Mouse (Mus musculus): ENCODE data around the gene Ece1. TPM values are rescaled to one million over a fixed set of nuclear protein-coding genes. Genes with fewer than 3 reads are reported as not detected.

The Ece1 gene
- polyA plus RNA-seq, 1 experiment from 2014 or later, result 23.9 TPM

DNA sequence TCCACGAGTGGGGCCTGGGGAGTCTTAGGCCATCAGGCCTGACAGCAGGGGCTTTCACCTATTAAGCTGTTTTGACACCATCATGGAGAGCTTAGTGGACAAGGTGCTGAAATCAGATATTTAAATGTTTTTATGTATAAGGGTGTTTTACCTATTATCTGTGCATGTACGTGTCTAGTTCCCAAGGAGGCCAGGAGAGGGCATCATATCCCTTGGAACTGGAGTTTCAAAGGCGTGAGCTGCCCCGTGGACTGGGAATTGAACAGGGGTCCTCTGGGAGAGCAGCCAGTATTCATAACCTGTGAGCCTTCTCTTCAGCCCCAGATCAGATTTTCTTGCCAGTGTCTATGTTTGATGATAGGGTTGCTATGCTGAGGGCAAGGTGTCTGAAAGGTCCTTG lies 128.4 kb downstream of the Ece1 start:
- no peak for ATAC-seq (ENCODE audit: insufficient number of reproducible peaks, insufficient read depth, low FRiP score, low TSS enrichment, low read depth)
- Histone ChIP-seq H3K4me2 (no peak overlapping the region), H3K27ac (no peak overlapping the region), H3K9ac (replicated peaks) (no peak overlapping the region), H3K36me3 (0 out of 2 replicates have a peak, but pooled peaks cover 3% of the 10 kb centered on the region), H3K9me3 (no peaks in the 10 kb centered on the region), H3K27me3 (peaks cover 10% of the 10 kb centered on the region; the same call in 1 of the 2 replicates), H3K4me3 (replicated peaks) (no peak overlapping the region), H3K4me1 (replicated peaks) (peaks cover 8% of the 10 kb centered on the region)
- 80% methylated on average over 4 of the region's 4 CpGs for WGBS

- H3K27me3 ChIP-seq, result peaks cover 10% of the 10 kb centered on the region; the same call in 1 of the 2 replicates
- no peak overlapping the region for H3K4me2 ChIP-seq
- H3K9ac ChIP-seq (replicated peaks), result 0 out of 2 replicates have a peak overlapping the region, but pooled peaks have one; percentile 31
- no peak overlapping the region for H3K27ac ChIP-seq
- no peak overlapping the region for H3K4me3 ChIP-seq (replicated peaks)
- 82% methylated on average over 7 of the region's 7 CpGs for WGBS
- H3K36me3 ChIP-seq, result peaks cover 11% of the 10 kb centered on the region
- H3K9me3 ChIP-seq, result no peaks in the 10 kb centered on the region
- H3K4me1 ChIP-seq (replicated peaks), result peaks cover 16% of the 10 kb centered on the region
- no peak for ATAC-seq (ENCODE audit: insufficient number of reproducible peaks, insufficient read depth, low FRiP score, low TSS enrichment, low read depth)
These were observed 129.2 kb downstream of the Ece1 start for GRCm38 (mm10) chr4:137991240-137991639.

DNA sequence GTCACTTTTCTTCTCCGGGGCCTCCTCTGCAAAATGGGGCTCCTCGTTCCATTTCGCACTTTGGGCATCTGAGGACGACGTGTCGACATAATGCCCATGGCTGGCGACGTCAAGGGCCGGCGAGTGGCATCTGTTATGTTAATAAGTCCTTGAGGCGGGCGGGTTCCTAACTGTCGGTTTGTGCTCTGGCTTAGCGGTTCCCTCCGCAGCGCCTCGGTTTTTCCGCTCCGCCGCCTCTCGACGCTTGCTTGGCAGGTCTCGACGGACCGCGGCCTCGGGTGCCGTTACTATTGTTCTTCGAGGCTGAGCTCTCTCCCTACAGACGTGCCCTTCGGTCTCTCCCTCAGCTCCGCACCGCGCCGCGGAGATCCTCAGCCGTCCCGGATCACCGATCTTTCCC lies 130.9 kb downstream of the Ece1 start, which contains the start of gene Eif4g3:
Gene Eif4g3, plus strand, starts transcription at position 133 of the 400 bp plus-strand sequence.
- peak within 1 kb of the TSS; percentile 100 for H3K4me3 ChIP-seq (replicated peaks)
- H3K36me3 ChIP-seq, result peaks cover 24% of the 10 kb centered on the region
- no peak; the same call in 1 of the 2 replicates for ATAC-seq (ENCODE audit: insufficient number of reproducible peaks, insufficient read depth, low FRiP score, low TSS enrichment, low read depth)
- 1% methylated on average over 39 of the region's 39 CpGs for WGBS
- H3K4me2 ChIP-seq, result peak within 1 kb of the TSS; percentile 74
- H3K9ac ChIP-seq (replicated peaks), result peak within 1 kb of the TSS; percentile 100
- H3K4me1 ChIP-seq (replicated peaks), result peaks cover 22% of the 10 kb centered on the region
- H3K27me3 ChIP-seq, result peaks cover 10% of the 10 kb centered on the region; the same call in 1 of the 2 replicates
- H3K9me3 ChIP-seq, result no peaks in the 10 kb centered on the region
- H3K27ac ChIP-seq, result peak within 1 kb of the TSS; percentile 97

DNA sequence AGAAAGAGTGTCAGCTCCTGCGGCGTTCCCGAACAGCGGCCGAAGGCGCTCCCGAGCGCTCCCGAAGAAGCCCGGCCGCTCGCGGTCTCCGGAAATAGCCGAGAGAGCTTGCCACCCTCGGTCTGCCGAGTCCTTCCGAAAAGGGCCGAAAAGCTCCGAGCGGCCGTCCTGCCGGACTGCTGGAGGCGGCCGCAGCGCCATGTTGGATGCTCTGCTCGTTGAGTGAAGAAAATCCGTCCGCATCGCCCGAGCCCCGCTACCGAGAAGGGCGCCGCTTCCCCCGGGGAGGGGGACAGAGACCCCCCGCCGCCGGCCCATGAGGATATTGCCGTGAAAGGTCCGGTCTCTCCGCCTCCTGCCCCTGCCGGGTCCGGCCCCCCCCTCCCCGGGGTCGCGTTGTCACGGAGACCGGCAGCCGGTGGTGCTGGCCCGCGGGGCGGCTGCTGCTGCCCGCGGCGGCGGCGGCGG lies 131.3 kb downstream of the Ece1 start:
- H3K4me1 ChIP-seq (replicated peaks), result peaks cover 22% of the 10 kb centered on the region
- H3K9ac ChIP-seq (replicated peaks), result peak overlapping the region; percentile 100
- H3K27me3 ChIP-seq, result peaks cover 10% of the 10 kb centered on the region; the same call in 1 of the 2 replicates
- peak overlapping the region; percentile 97 for H3K27ac ChIP-seq
- peak overlapping the region; percentile 100 for H3K4me3 ChIP-seq (replicated peaks)
- H3K4me2 ChIP-seq, result peak overlapping the region; percentile 74
- whole genome bisulfite sequencing, result under 1% methylated on average over 52 of the region's 59 CpGs
- H3K9me3 ChIP-seq, result no peaks in the 10 kb centered on the region
- H3K36me3 ChIP-seq, result peaks cover 28% of the 10 kb centered on the region
- peak; percentile 89 for ATAC-seq (ENCODE audit: insufficient number of reproducible peaks, insufficient read depth, low FRiP score, low TSS enrichment, low read depth)

DNA sequence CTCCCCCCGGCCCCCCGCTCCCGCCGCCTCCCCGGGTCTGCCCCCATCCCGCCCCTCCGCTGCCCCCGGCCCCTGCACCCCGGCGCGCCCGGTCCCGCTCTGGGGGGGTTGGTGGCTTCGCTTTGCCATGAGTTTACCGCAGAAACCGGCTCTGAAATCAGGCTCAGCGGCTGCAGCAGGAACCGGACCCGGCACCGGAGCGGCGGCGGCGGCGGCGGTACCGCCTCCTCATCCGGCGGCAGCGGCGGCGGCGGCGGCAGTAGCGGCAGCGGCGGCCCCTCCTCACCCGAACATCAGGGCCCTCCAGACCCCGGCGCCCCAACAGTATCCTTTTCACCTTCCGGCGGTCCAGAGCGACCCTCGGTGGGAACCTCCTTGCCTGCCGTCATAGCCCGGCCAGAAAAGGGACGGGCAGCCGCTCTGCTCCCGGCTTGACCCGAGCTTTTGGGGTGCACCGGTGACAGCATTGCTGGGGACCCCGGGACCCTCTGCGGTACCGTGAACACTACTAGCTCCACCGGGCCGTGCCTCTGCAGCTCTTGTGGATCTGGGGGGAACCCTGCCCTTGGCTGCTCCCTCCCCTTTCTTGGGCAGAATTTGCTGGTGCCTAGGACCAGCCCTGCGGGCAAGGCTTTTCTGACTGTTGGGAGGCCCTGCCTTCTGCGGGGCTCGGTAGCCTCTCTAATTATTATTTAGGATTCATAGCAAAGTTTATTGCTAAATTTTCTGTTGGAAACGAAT lies 132.0 kb downstream of the Ece1 start:
- no peaks in the 10 kb centered on the region for H3K9me3 ChIP-seq
- H3K27me3 ChIP-seq, result peaks cover 10% of the 10 kb centered on the region; the same call in 1 of the 2 replicates
- H3K27ac ChIP-seq, result peak overlapping the region; percentile 97
- ATAC-seq (ENCODE audit: insufficient number of reproducible peaks, insufficient read depth, low FRiP score, low TSS enrichment, low read depth), result peak; percentile 47; the same call in 1 of the 2 replicates
- H3K4me2 ChIP-seq, result peak overlapping the region; percentile 74
- H3K4me1 ChIP-seq (replicated peaks), result peaks cover 22% of the 10 kb centered on the region
- peaks cover 35% of the 10 kb centered on the region for H3K36me3 ChIP-seq
- H3K9ac ChIP-seq (replicated peaks), result peak overlapping the region; percentile 100
- WGBS, result 1% methylated on average over 38 of the region's 60 CpGs
- H3K4me3 ChIP-seq (replicated peaks), result peak overlapping the region; percentile 100

DNA sequence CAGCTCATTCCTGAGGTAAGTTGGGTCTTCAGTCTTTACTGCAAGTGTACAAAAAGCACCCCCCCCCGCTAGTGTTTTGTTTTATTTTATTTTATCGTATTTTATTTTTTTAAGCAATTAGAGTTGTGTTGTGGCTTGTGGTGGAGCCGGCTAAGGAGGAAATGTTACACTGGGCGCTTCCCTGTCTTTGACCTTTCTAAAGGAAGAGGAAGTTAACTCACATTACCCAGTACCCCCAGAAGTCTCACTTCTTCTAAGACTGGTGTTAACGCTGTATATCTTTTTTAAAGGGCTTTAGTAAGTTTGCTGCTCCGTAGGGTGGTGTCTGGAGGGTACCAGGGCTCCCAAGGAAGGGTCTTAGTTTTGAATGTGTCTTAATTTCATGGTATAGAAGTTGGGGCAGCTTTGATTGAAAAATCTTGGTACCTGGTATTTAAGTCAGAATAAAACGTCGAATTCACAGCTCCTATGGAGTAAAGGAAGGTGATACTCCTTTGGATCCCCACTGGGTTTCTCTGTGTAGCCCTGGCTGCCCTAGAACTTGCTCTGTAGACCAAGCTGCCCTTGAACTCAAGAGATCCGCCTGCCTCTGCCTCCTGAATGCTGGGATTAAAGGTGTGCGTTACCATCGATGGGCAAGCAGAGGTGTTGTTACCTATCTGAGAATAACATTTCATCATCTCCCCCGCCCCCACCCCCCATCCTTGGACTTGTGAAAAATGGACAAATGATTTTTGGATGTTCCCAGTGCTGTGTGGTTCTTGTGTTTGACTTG lies 132.7 kb downstream of the Ece1 start:
- peaks cover 42% of the 10 kb centered on the region for H3K36me3 ChIP-seq
- ATAC-seq (ENCODE audit: insufficient number of reproducible peaks, insufficient read depth, low FRiP score, low TSS enrichment, low read depth), result no peak
- H3K4me3 ChIP-seq (replicated peaks), result peak overlapping the region; percentile 100
- peaks cover 10% of the 10 kb centered on the region; the same call in 1 of the 2 replicates for H3K27me3 ChIP-seq
- no peaks in the 10 kb centered on the region for H3K9me3 ChIP-seq
- H3K4me1 ChIP-seq (replicated peaks), result peaks cover 22% of the 10 kb centered on the region
- WGBS, result 51% methylated on average over 12 of the region's 12 CpGs
- peak overlapping the region; percentile 100 for H3K9ac ChIP-seq (replicated peaks)
- H3K4me2 ChIP-seq, result peak overlapping the region; percentile 74
- H3K27ac ChIP-seq, result no peak overlapping the region

DNA sequence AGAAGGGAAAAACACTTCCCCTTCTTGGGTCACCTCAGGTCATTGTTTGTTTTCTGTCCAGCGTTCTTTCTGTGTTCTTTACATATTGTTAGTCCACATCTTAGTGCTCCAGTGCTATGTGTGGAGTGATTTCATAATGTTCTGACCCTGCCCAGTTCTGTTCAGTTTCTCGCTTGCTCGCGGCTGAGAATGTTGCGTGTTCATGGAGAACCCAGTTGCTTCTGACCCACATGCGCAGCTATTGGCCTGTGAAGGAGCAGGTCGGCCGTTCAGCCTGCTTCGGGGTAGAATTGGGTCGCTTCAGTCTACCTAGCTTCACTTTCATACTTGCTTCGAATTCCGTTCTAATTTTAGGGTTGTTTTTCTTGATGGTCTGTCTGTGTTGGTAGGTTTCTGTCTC lies 133.4 kb downstream of the Ece1 start:
- peak overlapping the region; percentile 100; the same call in 1 of the 2 replicates for H3K9ac ChIP-seq (replicated peaks)
- H3K27me3 ChIP-seq, result peaks cover 10% of the 10 kb centered on the region; the same call in 1 of the 2 replicates
- H3K9me3 ChIP-seq, result no peaks in the 10 kb centered on the region
- H3K36me3 ChIP-seq, result peaks cover 42% of the 10 kb centered on the region
- H3K27ac ChIP-seq, result no peak overlapping the region
- peak overlapping the region; percentile 100 for H3K4me3 ChIP-seq (replicated peaks)
- no peak for ATAC-seq (ENCODE audit: insufficient number of reproducible peaks, insufficient read depth, low FRiP score, low TSS enrichment, low read depth)
- WGBS, result 87% methylated on average over 12 of the region's 12 CpGs
- peak overlapping the region; percentile 74 for H3K4me2 ChIP-seq
- peaks cover 26% of the 10 kb centered on the region for H3K4me1 ChIP-seq (replicated peaks)

DNA sequence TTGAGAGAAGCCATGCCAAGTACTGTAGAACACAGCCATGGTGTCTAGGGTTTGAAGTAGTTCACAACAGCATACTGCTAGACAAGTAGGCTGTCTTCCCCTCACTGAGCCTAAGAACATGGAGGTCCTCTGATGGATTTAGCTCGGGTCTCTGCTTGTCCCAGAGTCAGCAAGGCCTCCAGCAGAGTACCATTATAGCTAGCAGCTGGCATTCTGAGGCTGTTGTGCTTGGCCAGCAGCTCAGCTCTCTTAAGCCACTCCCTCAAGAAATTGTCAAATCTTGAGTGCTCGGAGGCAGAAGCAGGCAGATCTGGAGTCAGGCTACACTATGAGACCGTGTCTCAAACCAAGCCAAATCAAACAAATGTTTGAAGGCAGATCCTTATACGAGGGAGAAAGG lies 136.2 kb downstream of the Ece1 start:
- H3K27me3 ChIP-seq, result no peaks in the 10 kb centered on the region
- peaks cover 32% of the 10 kb centered on the region for H3K4me1 ChIP-seq (replicated peaks)
- H3K27ac ChIP-seq, result no peak overlapping the region
- H3K4me2 ChIP-seq, result no peak overlapping the region
- H3K9ac ChIP-seq (replicated peaks), result no peak overlapping the region
- H3K9me3 ChIP-seq, result no peaks in the 10 kb centered on the region
- peaks cover 67% of the 10 kb centered on the region for H3K36me3 ChIP-seq
- no peak overlapping the region for H3K4me3 ChIP-seq (replicated peaks)
- WGBS, result 70% methylated on average over 4 of the region's 4 CpGs
- ATAC-seq (ENCODE audit: insufficient number of reproducible peaks, insufficient read depth, low FRiP score, low TSS enrichment, low read depth), result no peak

DNA sequence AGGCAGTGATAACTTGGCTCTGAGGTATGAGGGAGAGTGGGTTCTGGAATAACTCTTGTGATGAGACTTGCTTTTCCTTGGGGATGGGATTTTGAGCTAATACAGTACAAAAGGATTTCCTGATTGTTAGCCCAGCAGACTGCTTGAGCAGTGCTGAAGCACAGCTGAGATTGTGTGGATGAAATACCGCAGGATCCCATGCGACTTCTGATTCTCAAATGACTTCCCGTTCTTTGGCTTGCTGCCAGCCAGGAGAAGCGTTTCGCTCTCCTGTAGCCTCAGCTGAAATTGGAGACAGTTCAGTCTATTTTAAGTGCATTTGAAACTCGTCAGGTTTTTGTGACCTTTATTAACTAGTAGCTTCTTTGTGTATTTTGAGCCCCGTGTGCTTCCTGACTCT lies 138.6 kb downstream of the Ece1 start:
- Histone ChIP-seq H3K9ac (replicated peaks) (no peak overlapping the region), H3K4me2 (no peak overlapping the region), H3K27me3 (no peaks in the 10 kb centered on the region), H3K27ac (no peak overlapping the region), H3K4me1 (replicated peaks) (peaks cover 22% of the 10 kb centered on the region), H3K36me3 (peaks cover 83% of the 10 kb centered on the region), H3K4me3 (replicated peaks) (no peak overlapping the region), H3K9me3 (no peaks in the 10 kb centered on the region)
- no peak for ATAC-seq (ENCODE audit: insufficient number of reproducible peaks, insufficient read depth, low FRiP score, low TSS enrichment, low read depth)
- WGBS, result 43% methylated on average over 7 of the region's 7 CpGs

DNA sequence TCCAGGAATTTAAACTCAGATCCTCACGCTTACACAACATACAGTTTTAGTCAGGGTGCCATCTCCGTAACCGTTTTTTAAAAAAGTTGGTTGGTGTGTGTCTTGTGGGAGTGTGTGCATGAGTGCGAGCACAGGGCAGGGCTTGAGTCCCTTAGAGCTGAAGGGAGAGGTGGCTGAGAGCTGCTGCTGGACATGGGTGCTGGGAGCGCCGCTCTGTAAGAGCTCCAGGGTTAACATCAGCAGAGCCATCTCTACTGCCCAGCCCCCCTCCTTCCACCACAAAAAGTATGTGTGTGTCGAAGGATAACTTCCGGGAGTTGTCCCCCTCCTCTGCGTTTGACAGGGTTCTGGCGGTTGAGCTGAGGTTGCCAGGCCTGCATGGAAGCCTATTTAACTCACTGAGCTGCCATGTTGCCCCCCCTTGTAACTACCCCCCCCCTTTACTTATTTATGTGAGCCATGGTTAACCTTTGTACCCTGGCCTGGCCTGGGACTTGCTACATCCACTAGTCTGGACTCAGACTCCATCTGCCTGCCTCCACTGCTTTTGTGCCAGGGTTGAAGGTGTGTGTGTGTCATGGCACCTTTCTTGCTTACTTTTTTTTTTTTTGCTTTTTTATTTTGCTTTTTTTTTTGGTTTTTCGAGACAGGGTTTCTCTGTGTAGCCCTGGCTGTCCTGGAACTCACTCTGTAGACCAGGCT lies 142.0 kb downstream of the Ece1 start:
- no peak for ATAC-seq (ENCODE audit: insufficient number of reproducible peaks, insufficient read depth, low FRiP score, low TSS enrichment, low read depth)
- H3K4me3 ChIP-seq (replicated peaks), result no peak overlapping the region
- peaks cover 82% of the 10 kb centered on the region for H3K36me3 ChIP-seq
- no peaks in the 10 kb centered on the region for H3K9me3 ChIP-seq
- 91% methylated on average over 11 of the region's 11 CpGs for WGBS
- no peaks in the 10 kb centered on the region for H3K27me3 ChIP-seq
- H3K4me1 ChIP-seq (replicated peaks), result peaks cover 11% of the 10 kb centered on the region; the same call in 1 of the 2 replicates
- H3K4me2 ChIP-seq, result no peak overlapping the region
- H3K27ac ChIP-seq, result no peak overlapping the region
- H3K9ac ChIP-seq (replicated peaks), result no peak overlapping the region

All from limb, embryonic 12.5 days (tissue).